Mouse (Mus musculus): ENCODE measurements around the gene Sez6l2. TPM values are rescaled to one million over a fixed set of nuclear protein-coding genes. Genes with fewer than 3 reads are reported as not detected.
"Not testable (repeated sequence)": the region's sequence is repeated elsewhere in the genome, so short reads cannot be mapped to it uniquely, and the experiment has no call there.

Gene Sez6l2
- total RNA-seq (2021) = 1 to 10 TPM; 6.5 to 6.9 TPM
- long read RNA-seq, experiment 1, partial matches to known transcripts = 3 of 5 reads
- long read RNA-seq, experiment 1, other reads (novel, unspliced or antisense) = 0 of 5 reads
- long read RNA-seq, experiment 2, partial matches to known transcripts = 4 of 4 reads
- long read RNA-seq, experiment 2, other reads (novel, unspliced or antisense) = 0 of 4 reads

GRCm38 (mm10) chr7:126949793-126950646 is at the start of gene Sez6l2:
Gene Sez6l2 (plus strand): TSS chr7:126950563.
- peak; percentile 86 to 94 for DNase-seq (ENCODE audit: low spot score in 2 of 2)

GRCm38 (mm10) chr7:126905590-126905989 is 44.8 kb upstream of the Sez6l2 start:
- DNase-seq (ENCODE audit: low spot score in 2 of 2) = no peak

- DNase-seq (ENCODE audit: low spot score in 2 of 2) = no peak
Observed at GRCm38 (mm10) chr7:126914844-126915243, 35.5 kb upstream of the Sez6l2 start.

GRCm38 (mm10) chr7:126918356-126918755 is 32.0 kb upstream of the Sez6l2 start:
- not testable (repeated sequence) for DNase-seq (ENCODE audit: low spot score in 2 of 2)

GRCm38 (mm10) chr7:126919973-126920372 is 30.4 kb upstream of the Sez6l2 start:
- no peak for DNase-seq (ENCODE audit: low spot score in 2 of 2)

GRCm38 (mm10) chr7:126921563-126921962 is 28.8 kb upstream of the Sez6l2 start:
- no peak for DNase-seq (ENCODE audit: low spot score in 2 of 2)

- DNase-seq (ENCODE audit: low spot score in 2 of 2) = peak in 1 of 2 experiments; percentile 67
Observed at GRCm38 (mm10) chr7:126922624-126923060, 27.7 kb upstream of the Sez6l2 start, which contains the start of gene Tmem219. Gene Tmem219 (minus strand): TSS chr7:126922917.

- no peak for DNase-seq (ENCODE audit: low spot score in 2 of 2)
Observed at GRCm38 (mm10) chr7:126923999-126924398, 26.4 kb upstream of the Sez6l2 start.

- no peak for DNase-seq (ENCODE audit: low spot score in 2 of 2)
Observed at GRCm38 (mm10) chr7:126926299-126926698, 24.1 kb upstream of the Sez6l2 start.

- peak; percentile 92 to 94 for DNase-seq (ENCODE audit: low spot score in 2 of 2)
Observed at GRCm38 (mm10) chr7:126928384-126929037, 21.9 kb upstream of the Sez6l2 start, which contains the start of gene Kctd13. Gene Kctd13 (plus strand): TSS chr7:126928879.

- DNase-seq (ENCODE audit: low spot score in 2 of 2) = no peak
Observed at GRCm38 (mm10) chr7:126929046-126929445, 21.3 kb upstream of the Sez6l2 start.

- no peak for DNase-seq (ENCODE audit: low spot score in 2 of 2)
Observed at GRCm38 (mm10) chr7:126932652-126933051, 17.7 kb upstream of the Sez6l2 start.

- DNase-seq (ENCODE audit: low spot score in 2 of 2) = no peak
Observed at GRCm38 (mm10) chr7:126941171-126941570, 9.2 kb upstream of the Sez6l2 start.

GRCm38 (mm10) chr7:126941801-126942200 is 8.6 kb upstream of the Sez6l2 start:
- DNase-seq (ENCODE audit: low spot score in 2 of 2) = no peak

- DNase-seq (ENCODE audit: low spot score in 2 of 2) = peak in 1 of 2 experiments; percentile 37
Observed at GRCm38 (mm10) chr7:126946530-126946929, 3.8 kb upstream of the Sez6l2 start.

- DNase-seq (ENCODE audit: low spot score in 2 of 2) = no peak
Observed at GRCm38 (mm10) chr7:126948626-126949025, 1.7 kb upstream of the Sez6l2 start.

GRCm38 (mm10) chr7:126949403-126949792 is 965 bp upstream of the Sez6l2 start, which contains the start of gene Asphd1:
Gene Asphd1 (minus strand): TSS chr7:126949582.
- DNase-seq (ENCODE audit: low spot score in 2 of 2) = no peak

- no peak for DNase-seq (ENCODE audit: low spot score in 2 of 2)
Observed at GRCm38 (mm10) chr7:126950647-126951615, 568 bp downstream of the Sez6l2 start.

- no peak for DNase-seq (ENCODE audit: low spot score in 2 of 2)
Observed at GRCm38 (mm10) chr7:126951741-126952140, 1.4 kb downstream of the Sez6l2 start.

GRCm38 (mm10) chr7:126952646-126953045 is 2.3 kb downstream of the Sez6l2 start:
- DNase-seq (ENCODE audit: low spot score in 2 of 2) = no peak

All from gastrocnemius, postnatal 4 days (tissue).